Mouse (Mus musculus) midbrain, postnatal 0 days (tissue): ENCODE results near the gene Galnt6. TPM values are rescaled to one million over a fixed set of nuclear protein-coding genes. Genes with fewer than 3 reads are reported as not detected.

ENCODE experiments used
- ATAC-seq: fragments of 200-750 bp; cut with Nextera tagmentation; 2 replicates; pipeline ENCODE4 v1.8.0; 2017; ENCODE audit warnings: moderate number of reproducible peaks, mild to moderate bottlenecking, moderate TSS enrichment, moderate library complexity; ENCODE audit not compliant: low FRiP score
- DNase-seq: peaks from one replicate; pipeline ENCODE4 v3.0.0-alpha.2; 2015; ENCODE audit warnings: low spot score
- H3K27ac ChIP-seq: fragments of 300-500 bp; sonication (generic); 2 replicates; pipeline ENCODE4 v1.5.1; 2014; ENCODE audit warnings: low read depth, mild to moderate bottlenecking, low read length, mixed read lengths
- H3K27me3 ChIP-seq: fragments of 300-500 bp; sonication (generic); 2 replicates; pipeline ENCODE4 v1.6.1; 2014; ENCODE audit warnings: low read length, control low read depth, mixed read lengths; ENCODE audit not compliant: insufficient read depth
- H3K36me3 ChIP-seq: fragments of 300-500 bp; sonication (generic); 2 replicates; pipeline ENCODE4 v1.6.1; 2014; ENCODE audit warnings: low read length, control low read depth, mixed read lengths; ENCODE audit not compliant: insufficient read depth
- H3K4me1 ChIP-seq: fragments of 300-500 bp; sonication (generic); 2 replicates; pipeline ENCODE4 v1.6.1; 2014; ENCODE audit warnings: mild to moderate bottlenecking, control low read depth, antibody characterized with exemption, low read length, mixed read lengths; ENCODE audit not compliant: insufficient read depth
- H3K4me2 ChIP-seq: fragments of 300-500 bp; sonication (generic); 2 replicates; pipeline ENCODE4 v1.6.1; 2014; ENCODE audit warnings: low read depth, mild to moderate bottlenecking, low read length, mixed read lengths; ENCODE audit not compliant: poor library complexity, severe bottlenecking
- H3K4me3 ChIP-seq: fragments of 300-500 bp; sonication (generic); 2 replicates; pipeline ENCODE4 v1.5.1; 2014; ENCODE audit warnings: low read depth, mild to moderate bottlenecking, low read length, moderate library complexity
- H3K9ac ChIP-seq: fragments of 300-500 bp; sonication (generic); replicated peaks from 2 replicates; pipeline ENCODE4 v1.6.1; 2014; ENCODE audit warnings: mild to moderate bottlenecking, low read length, moderate library complexity, mixed read lengths; ENCODE audit not compliant: poor library complexity, severe bottlenecking
- H3K9me3 ChIP-seq: fragments of 300-500 bp; sonication (generic); 2 replicates; pipeline ENCODE4 v1.6.1; 2016; ENCODE audit warnings: low read length, control low read depth
- CTCF ChIP-seq: IDR thresholded peaks from 2 replicates; pipeline ENCODE4 v1.5.1; 2016; ENCODE audit warnings: antibody characterized with exemption, mild to moderate bottlenecking
- WGBS: fragments of 180-500 bp; shearing (Covaris S2); extraction: QIAGEN DNeasy Blood & Tissue Kit; methylation state at CpG from one replicate; pipeline ENCODE4 v1.1.7; 2014; 5-methylcytosine and 5-hydroxymethylcytosine counted together
- polyA plus RNA-seq: library from polyadenylated mRNA; unstranded; fragments of >200 nt; fragmentation: Nextera tagmentation; extraction: Ambion mirVana; gene quantifications from 2 replicates; pipeline ENCODE4 v1.2.1, GENCODE M21; 2015
- total RNA-seq: library from RNA; depleted of rRNA; stranded (reverse); fragments of >200 nt; gene quantifications from 2 replicates; pipeline ENCODE4 v1.2.3, GENCODE M21; 2014

Galnt6 gene
- total and polyA plus RNA-seq, 2 experiments from 2014 or later, result 0.16 to 0.20 TPM

DNA sequence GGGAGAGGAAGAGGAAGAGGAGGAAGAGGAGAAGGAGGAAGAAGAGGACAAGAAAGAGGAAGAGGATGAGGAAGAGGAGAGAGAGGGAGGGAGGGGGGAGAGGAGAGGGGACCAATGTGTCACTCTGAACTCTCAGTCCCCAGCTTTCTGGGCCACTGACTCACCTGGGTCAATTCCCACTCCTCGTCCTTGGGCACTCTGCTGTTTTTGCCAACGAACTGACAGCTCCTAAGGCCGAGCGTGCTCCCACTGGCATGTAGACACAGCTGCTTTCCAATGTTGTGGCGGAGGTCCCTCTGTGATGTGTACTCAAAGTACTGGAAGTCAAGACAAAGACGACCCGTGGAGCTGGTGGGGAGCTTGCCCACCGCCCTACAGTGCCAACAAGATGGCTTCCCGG, 34.8 kb downstream of the Galnt6 start:
- DNase-seq (no peak), ATAC-seq (no peak)
- Histone ChIP-seq H3K4me3 (no peak overlapping the region), H3K4me2 (no peak overlapping the region), H3K27me3 (no peaks in the 10 kb centered on the region), H3K27ac (no peak overlapping the region), H3K9me3 (peaks cover 4% of the 10 kb centered on the region), H3K9ac (no peak overlapping the region), H3K4me1 (no peaks in the 10 kb centered on the region), H3K36me3 (no peaks in the 10 kb centered on the region)
- 88% methylated on average over 9 of the region's 9 CpGs for WGBS
- TF ChIP-seq CTCF, result no peak

DNA sequence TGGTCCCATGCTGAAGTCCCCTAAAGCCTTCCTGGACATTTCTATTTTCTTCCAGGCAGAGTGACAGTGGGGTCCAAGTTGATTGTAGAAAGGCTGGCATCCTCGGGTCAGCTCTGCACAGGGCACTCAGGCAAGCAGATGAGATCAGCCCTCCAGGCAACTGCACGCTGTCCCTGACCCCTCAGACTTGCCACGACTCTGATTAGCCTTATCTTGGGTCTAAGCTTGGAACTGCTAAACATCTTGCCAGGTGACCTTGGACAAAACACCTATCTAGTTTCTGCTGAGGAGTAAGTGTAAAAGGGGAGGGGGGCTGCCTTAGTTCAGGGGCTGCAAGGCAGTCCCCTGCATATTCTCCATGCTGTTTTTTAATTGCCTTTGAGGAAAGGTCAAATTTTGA, 37.2 kb downstream of the Galnt6 start:
- TF ChIP-seq CTCF, result no peak

DNA sequence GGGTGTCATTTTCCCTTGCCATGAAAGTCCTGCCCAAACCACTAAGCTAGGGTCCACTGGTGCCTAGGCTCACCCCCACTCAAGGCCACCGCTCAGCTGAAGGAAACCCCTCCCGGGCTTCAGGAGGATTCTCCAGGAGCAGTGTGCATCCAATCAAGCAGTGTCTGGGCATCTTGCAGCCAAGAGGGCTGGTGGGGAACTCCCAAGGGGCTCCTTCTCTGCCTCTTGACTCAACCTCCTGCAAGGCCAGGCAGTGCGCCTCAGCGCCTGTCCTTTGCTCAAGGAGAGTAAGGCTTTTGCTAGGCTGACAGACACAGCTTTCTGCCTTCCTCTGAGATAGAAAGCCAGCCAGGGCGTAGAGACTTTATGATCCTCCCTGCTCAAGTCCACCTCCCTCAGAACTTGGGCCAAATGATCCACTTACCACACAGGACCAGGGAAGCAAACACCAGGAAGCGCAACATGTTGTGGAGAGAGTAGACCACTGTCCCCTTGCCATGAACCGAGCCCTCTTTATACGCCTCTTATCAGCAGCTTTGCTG, 41.7 kb downstream of the Galnt6 start, which contains the start of gene Cela1:
Gene Cela1 (minus strand): TSS at position 492 of the 542 bp plus-strand sequence.
- Histone ChIP-seq H3K4me3 (no peak within 1 kb of the TSS), H3K4me1 (no peaks in the 10 kb centered on the region), H3K4me2 (no peak within 1 kb of the TSS), H3K9me3 (peaks cover 4% of the 10 kb centered on the region), H3K27me3 (no peaks in the 10 kb centered on the region), H3K9ac (no peak within 1 kb of the TSS), H3K27ac (no peak within 1 kb of the TSS), H3K36me3 (no peaks in the 10 kb centered on the region)
- no peak for ATAC-seq
- TF ChIP-seq CTCF, result no peak
- WGBS, result 84% methylated on average over 8 of the region's 8 CpGs
- no peak for DNase-seq

More for the DNA sequence above, 37.2 kb downstream of the Galnt6 start:
- no peak for ATAC-seq
- DNase-seq, result no peak
- Histone ChIP-seq H3K36me3 (no peaks in the 10 kb centered on the region), H3K4me2 (no peak overlapping the region), H3K27ac (no peak overlapping the region), H3K4me1 (no peaks in the 10 kb centered on the region), H3K27me3 (no peaks in the 10 kb centered on the region), H3K9me3 (peaks cover 4% of the 10 kb centered on the region), H3K9ac (no peak overlapping the region), H3K4me3 (no peak overlapping the region)
- 78% methylated on average over 3 of the region's 3 CpGs for WGBS

DNA sequence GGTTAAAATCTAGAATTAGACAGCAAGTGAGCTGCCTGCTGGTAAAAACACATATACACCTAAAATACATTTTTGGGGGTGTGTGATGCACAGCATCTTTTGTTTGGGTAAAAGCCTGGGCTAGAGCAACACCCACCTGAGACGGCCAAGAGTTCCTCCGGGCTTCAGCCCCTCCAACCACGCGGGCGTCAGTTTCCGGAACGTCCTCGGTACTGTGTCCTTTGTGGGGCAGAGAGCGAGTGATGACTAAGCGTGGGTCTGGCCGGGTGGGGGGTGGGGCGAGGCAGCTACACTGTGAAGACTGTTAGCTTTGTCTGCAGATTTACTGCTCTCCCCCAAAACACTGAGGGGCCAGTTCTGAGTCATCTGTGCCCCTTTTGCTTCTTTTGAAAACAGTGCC, 42.2 kb downstream of the Galnt6 start:
- H3K4me3 ChIP-seq, result no peak overlapping the region
- H3K27ac ChIP-seq, result no peak overlapping the region
- ATAC-seq (no peak), DNase-seq (no peak)
- WGBS, result 62% methylated on average over 12 of the region's 12 CpGs
- no peak for TF ChIP-seq CTCF
- no peaks in the 10 kb centered on the region for H3K4me1 ChIP-seq
- no peaks in the 10 kb centered on the region for H3K36me3 ChIP-seq
- H3K9ac ChIP-seq, result no peak overlapping the region
- H3K4me2 ChIP-seq, result no peak overlapping the region
- H3K9me3 ChIP-seq, result peaks cover 4% of the 10 kb centered on the region
- no peaks in the 10 kb centered on the region for H3K27me3 ChIP-seq

DNA sequence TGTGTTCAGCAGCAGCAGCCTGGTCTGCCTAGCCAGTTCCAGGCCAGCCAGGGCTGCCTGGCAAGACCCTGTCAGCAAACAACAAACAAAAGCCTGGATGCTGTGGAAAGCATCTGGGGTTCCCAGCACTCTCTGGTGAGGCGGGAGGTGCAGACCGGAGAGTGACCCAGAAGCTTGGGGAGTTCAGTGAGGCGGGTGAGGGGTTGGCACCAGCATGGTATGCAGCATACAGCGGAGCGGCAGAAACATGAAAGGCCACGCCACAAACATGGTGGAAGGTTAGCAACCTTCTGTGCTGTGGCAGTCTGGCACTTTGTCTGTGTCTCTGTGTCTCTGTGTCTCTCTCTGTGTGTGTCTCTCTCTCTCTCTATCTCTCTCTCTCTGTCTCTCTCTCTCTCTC, 42.7 kb downstream of the Galnt6 start:
- H3K4me1 ChIP-seq, result no peaks in the 10 kb centered on the region
- H3K27ac ChIP-seq, result no peak overlapping the region
- no peak overlapping the region for H3K4me2 ChIP-seq
- no peaks in the 10 kb centered on the region for H3K36me3 ChIP-seq
- H3K9me3 ChIP-seq, result peaks cover 4% of the 10 kb centered on the region
- WGBS, result 85% methylated on average over 6 of the region's 6 CpGs
- H3K4me3 ChIP-seq, result no peak overlapping the region
- no peaks in the 10 kb centered on the region for H3K27me3 ChIP-seq
- TF ChIP-seq CTCF, result no peak
- H3K9ac ChIP-seq, result no peak overlapping the region
- DNase-seq (no peak), ATAC-seq (no peak)

DNA sequence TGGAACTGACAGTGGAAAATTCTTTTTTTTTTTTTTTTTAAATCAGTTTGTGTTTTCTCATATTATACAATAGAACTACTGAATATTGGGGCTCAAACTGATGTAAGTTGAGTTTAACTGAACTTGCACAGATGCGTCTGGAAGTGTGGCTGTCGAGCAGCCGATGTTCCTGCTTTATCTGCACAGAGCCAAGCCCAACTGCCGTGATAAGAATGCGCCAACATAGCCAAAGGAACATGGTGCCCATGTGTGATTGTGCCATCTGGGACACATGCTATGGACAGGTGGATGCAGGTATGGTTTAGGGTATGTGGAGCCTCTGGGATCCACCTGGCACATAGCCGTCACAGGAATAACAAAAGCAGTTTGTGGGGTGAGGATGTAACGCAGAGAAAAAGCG, 43.3 kb downstream of the Galnt6 start:
- WGBS, result 90% methylated on average over 8 of the region's 8 CpGs
- Histone ChIP-seq H3K27ac (no peak overlapping the region), H3K9me3 (peaks cover 4% of the 10 kb centered on the region), H3K36me3 (no peaks in the 10 kb centered on the region), H3K4me2 (no peak overlapping the region), H3K4me3 (no peak overlapping the region), H3K4me1 (no peaks in the 10 kb centered on the region), H3K9ac (no peak overlapping the region), H3K27me3 (no peaks in the 10 kb centered on the region)
- no peak for ATAC-seq
- no peak for DNase-seq
- no peak for TF ChIP-seq CTCF
